Mouse (Mus musculus) 3134 (cell line): ENCODE data around the gene Cbx7.
"Not testable (repeated sequence)": the region's sequence is repeated elsewhere in the genome, so short reads cannot be mapped to it uniquely, and the experiment has no call there.

Source experiments
- DNase-seq: peaks from one replicate; pipeline ENCODE4 v3.0.0-alpha.2; 2011; ENCODE audit warnings: low spot score; ENCODE audit not compliant: insufficient read length; ENCODE audit errors: extremely low read depth

Cbx7 gene

GRCm38 (mm10) chr15:79951226-79951625 lies 19.7 kb downstream of the Cbx7 start:
- DNase-seq = no peak

DNA sequence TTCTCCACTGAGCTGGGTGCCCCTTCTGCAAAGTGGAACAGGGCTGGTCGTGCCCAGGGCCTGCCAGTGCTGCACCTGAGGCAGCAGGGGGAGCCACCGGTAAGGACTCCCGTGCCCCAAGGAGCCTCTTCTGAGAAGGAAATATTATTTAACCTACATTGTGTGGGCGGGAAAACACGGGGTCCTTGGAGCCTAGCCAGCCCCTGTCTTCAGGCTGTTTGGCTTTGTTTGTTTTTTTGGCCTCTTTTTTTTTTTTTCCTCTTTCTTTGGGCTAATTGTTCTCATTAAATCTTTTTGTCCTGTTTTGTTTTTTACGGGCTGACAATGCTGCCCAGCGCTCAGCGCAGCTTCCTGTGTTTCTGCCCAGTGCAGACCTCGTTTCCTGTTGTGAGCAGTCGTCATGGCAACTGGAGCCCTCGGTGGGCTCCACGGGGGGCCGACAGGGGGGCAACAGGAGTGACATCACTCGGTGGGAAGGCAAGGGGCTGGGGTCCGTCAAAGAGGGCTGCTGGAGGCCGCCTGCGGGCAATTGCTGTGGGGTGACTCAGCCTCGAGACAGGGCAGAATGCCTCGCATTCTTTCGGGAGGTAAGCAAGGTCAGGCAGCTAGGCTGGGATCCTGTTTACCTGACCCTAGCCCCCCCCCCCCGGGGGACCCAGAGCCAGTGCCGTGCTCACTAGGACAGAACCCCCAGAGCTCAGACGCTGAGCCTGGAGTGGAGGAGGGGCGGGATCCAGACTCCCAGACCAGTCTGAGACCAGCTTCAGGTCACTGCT lies 20.5 kb downstream of the Cbx7 start:
- DNase-seq = peak; percentile 88

DNA sequence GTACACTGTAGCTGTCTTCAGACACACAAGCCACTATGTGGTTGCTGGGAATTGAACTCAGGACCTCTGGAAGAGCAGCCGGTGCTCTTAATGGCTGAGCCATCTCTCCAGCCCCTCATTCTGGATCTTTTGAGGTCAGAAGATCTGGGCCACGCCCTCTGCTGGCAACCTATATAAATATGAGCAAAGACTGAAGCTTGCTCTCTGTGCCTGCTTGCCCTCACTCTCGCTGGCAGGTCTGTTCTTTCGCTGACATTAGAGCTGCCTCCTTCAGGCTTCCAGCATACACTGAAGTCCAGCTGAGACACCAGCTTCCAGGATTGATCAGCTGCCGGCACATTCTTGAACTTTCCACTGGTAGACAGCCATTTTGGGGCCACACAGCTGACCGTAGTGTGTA lies 23.2 kb downstream of the Cbx7 start:
- no peak for DNase-seq

DNA sequence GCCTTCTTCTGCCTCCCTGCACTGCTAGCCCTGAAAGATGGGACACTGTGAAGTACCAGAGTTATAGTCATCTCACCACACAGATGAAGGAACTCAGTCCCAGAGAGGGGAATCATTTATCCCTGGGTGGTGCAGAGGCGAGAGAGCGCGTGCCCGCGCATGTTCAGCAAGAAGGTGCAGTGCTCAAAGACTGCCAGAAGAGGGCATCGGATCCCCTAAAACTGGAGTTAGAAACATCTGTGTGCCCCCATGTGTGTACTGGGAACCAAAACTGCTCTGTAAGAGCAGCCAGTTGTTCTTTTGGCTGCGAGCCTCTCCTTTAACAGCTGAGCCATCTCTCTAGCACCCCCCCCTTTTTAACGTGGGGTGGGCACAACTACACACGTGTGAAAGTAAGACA lies 24.1 kb downstream of the Cbx7 start:
- DNase-seq = no peak

- DNase-seq = peak; percentile 60
Measured at GRCm38 (mm10) chr15:79946022-79946421, 24.9 kb downstream of the Cbx7 start.

- no peak for DNase-seq
Measured at GRCm38 (mm10) chr15:79944948-79945347, 26.0 kb downstream of the Cbx7 start.

DNA sequence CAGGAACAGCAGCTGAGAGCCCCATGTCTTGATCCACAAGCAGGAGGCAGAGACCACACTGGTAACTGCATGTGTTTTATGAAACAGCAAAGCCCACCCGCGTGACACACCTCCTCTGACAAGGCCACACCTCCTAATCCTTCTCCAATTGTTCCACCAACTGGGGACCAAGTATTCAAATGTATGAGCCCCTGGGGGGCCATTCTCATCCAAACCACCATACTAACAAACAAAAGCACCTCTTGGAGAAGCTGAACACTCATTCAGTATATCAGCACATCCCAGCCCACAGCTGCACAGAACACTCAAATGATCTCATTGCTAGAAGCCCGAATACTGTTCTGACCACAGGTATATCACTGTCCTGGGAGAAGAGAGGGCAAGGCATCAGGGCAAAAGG lies 27.3 kb downstream of the Cbx7 start:
- no peak for DNase-seq

GRCm38 (mm10) chr15:79942541-79942940 lies 28.4 kb downstream of the Cbx7 start:
- no peak for DNase-seq

DNA sequence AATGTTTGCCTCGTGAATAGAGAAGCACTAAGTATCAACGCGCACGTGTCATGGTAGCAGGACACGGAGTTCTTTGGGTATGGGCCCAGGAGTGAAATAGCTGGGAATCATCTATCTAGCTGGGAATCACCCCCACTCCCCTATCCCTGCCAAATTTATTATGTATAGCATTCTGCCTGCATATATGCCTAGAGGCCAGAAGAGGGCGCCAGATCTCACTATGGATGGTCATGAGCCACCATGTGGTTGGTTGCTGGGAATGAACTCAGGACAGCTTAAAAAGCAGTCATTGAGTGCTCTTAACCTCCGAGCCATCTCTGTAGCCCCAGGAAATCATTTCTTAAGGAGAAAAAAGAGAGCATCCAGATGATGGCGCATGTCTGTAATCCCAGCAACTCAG lies 30.0 kb downstream of the Cbx7 start:
- no peak for DNase-seq

DNA sequence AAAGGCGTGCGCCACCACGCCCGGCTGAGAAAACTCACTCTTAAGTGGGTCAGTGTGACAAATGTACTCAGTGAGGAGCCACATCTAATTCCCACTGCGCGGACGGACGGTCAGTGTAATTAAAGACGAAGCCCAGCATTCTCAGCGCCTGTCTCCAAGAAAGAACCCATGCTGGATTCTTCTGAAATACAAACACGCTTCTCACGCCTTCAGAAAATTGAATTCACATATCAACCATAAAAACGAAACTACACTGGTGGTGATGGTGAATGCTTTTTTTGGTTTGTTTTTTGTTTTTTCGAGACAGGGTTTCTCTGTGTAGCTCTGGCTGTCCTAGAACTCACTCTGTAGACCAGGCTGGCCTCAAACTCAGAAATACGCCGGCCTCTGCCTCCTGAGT lies 31.0 kb downstream of the Cbx7 start:
- DNase-seq = no peak

GRCm38 (mm10) chr15:79939501-79939900 lies 31.4 kb downstream of the Cbx7 start:
- DNase-seq = not testable (repeated sequence)

- no peak for DNase-seq
Measured at GRCm38 (mm10) chr15:79939020-79939419, 31.9 kb downstream of the Cbx7 start.

- DNase-seq = no peak
Measured at GRCm38 (mm10) chr15:79936374-79936751, 34.6 kb downstream of the Cbx7 start.

GRCm38 (mm10) chr15:79935654-79936373 lies 35.1 kb downstream of the Cbx7 start:
- DNase-seq = peak; percentile 55

DNA sequence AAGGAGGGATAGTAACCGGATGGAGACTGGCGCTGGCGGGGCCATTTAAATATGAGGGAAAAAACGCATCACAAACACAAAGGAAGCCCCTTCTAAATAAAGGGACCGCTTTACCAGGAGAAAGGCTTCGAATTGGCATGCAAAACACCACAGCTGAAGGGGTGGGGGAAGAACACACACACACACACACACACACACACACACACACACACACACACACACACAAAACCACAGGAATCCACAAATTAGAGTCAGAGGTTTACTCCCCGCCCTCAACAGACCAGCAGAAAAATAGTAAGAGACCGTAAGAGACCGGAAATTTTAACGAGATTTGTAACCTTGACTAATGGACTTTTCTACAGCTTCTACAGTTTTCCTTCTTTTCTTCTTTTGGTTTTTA lies 36.1 kb downstream of the Cbx7 start:
- peak; percentile 71 for DNase-seq

- no peak for DNase-seq
Measured at GRCm38 (mm10) chr15:79933670-79934514, 37.0 kb downstream of the Cbx7 start.

GRCm38 (mm10) chr15:79933052-79933669 lies 37.8 kb downstream of the Cbx7 start:
- DNase-seq = no peak

GRCm38 (mm10) chr15:79932323-79932987 lies 38.5 kb downstream of the Cbx7 start:
- DNase-seq = peak; percentile 92

GRCm38 (mm10) chr15:79931496-79932141 lies 39.3 kb downstream of the Cbx7 start:
- DNase-seq = no peak

- no peak for DNase-seq
Measured at GRCm38 (mm10) chr15:79929734-79930133, 41.2 kb downstream of the Cbx7 start.
